Mouse (Mus musculus): ENCODE measurements around the gene Sytl1.

Sytl1 gene

DNA sequence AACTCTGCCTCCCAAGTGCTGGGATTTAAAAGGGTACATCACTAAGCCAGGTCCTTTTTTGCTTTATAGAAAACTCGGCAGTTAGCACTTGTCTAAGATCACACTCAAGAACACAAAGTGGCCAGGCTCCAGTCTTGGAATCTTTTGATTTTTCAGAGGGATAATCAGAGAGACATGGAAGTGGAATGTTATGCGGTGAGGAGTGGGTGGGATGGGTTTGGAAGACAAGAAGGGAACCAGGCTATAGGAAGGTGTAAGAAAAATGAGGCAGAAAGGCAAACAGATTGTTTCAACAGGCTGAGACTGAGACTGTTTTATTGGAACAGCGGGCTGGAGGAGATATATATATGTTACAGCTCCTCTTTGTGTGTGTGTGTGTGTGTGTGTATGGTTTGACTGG lies 15.6 kb upstream of the Sytl1 start:
- no peak for DNase-seq (ENCODE audit: low read depth, low spot score)

DNA sequence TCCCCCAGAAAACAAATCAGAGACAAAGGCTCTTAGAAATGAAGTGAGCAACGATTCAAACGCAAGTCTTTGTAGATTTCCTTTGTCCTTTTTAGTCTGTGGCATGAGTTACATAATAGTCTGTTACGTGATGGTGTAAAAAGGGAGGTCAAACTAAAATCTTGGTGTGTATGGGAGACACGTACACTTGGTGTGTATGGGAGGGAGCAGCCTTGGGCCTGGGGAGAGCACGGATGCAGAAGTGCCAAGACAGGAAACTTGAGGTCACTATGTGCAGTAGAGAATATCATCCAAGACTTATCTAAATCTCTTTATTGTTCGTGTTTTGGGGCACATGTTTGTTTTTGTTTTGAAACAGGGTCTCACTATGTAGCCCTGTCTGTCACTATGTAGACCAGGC lies 15.2 kb upstream of the Sytl1 start:
- DNase-seq (ENCODE audit: low read depth, low spot score), result no peak

- DNase-seq (ENCODE audit: low read depth, low spot score), result peak; percentile 94
These were observed 14.5 kb upstream of the Sytl1 start, which contains the start of gene Tmem222 for GRCm38 (mm10) chr4:133277104-133278026. Gene Tmem222, minus strand, starts transcription at chr4:133277792.

DNA sequence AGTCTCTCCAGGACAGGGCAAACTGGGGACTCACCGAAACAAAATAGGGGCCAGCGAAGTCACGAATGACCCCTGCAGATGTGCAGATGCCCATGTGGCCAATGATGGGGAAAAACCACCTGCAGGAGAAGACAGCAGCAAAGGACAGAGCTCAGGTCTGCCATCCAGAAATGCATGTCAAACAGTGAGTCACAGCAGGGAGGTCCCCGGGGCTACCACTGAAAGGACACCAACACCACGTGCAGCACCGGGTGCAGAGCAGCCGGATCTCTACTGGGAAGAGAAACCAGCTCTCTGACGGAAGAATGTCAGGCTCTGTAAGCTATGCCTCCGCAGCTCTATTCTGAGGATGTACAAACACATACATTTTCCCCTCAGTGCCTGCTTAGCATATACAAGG lies 8.0 kb upstream of the Sytl1 start:
- DNase-seq (ENCODE audit: low read depth, low spot score), result no peak

DNA sequence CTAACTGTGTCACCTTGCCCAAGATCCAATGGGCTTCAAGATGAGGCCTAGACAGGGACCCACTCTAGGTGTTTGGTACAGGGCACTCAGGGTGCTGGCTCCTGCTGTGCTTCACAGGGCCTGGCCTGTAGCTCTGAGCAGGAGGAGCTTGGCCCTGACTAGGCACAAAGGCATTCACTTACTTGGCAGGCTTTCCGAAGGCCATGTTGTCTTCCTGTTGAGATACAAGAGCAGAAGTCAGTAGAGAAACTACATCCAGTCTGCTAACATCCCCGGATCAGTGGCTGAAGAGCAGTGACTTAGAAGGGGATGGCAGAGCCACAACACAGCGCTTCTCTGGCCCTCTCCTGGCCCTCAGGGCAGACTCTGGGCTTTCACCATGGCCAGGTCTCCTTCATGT lies 6.7 kb upstream of the Sytl1 start:
- DNase-seq (ENCODE audit: low read depth, low spot score), result no peak

GRCm38 (mm10) chr4:133268931-133269330 lies 6.0 kb upstream of the Sytl1 start:
- DNase-seq (ENCODE audit: low read depth, low spot score), result no peak

DNA sequence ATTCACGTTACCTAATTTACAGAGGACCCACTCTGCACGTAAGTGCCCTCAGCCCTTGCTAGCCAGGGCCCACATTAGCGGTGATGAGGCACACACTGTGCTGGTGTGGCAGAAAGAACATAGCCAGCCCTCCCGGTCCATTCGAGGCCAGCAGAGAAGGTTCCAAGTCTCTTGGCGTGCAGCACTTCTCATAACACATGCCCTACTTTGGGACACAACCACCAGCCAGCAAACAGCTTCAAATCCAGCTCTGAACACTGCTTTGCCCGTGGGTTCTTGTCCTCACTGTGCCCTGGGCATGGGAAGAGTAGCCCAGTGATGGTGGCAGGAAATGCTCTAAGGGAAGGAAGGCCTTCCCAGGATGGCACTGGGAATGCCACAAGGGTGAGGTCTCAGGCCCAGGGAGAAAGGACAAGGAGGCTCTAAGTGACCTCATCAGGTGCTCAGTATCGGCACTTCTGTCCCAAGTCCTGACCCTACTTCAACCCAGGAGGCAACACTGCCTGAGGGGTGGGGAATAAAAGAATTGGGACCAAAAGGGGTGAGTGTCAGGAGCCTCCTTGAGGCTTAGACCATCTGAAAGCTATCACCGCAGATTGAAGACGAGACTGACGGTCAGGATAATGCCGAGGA lies 3.5 kb upstream of the Sytl1 start:
- DNase-seq (ENCODE audit: low read depth, low spot score), result no peak

GRCm38 (mm10) chr4:133265759-133266158 lies 2.8 kb upstream of the Sytl1 start:
- no peak for DNase-seq (ENCODE audit: low read depth, low spot score)

DNA sequence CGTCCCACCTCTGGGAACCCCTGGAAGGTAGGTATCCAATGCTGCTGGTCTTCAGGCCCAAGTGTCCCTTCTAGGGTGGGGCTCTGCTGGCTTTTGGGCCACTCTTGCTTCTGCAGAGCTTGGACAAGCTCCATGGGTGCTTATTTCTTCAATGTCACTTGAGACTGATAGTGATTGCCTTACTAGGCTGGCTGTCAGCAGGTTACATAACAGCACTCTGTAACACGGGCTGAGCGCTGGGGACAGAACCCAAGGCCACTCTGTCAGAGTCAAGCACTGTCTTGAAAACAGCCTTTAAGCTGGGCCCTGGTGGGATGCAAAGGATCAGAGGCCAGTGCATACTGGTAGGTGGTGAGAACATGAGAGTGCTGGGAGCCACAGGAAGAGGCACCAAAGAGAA lies 2.4 kb upstream of the Sytl1 start:
- DNase-seq (ENCODE audit: low read depth, low spot score), result no peak

- DNase-seq (ENCODE audit: low read depth, low spot score), result peak; percentile 28
These were observed 1.6 kb upstream of the Sytl1 start for GRCm38 (mm10) chr4:133264559-133264958.

GRCm38 (mm10) chr4:133263756-133264155 lies 843 bp upstream of the Sytl1 start:
- DNase-seq (ENCODE audit: low read depth, low spot score), result peak; percentile 51

DNA sequence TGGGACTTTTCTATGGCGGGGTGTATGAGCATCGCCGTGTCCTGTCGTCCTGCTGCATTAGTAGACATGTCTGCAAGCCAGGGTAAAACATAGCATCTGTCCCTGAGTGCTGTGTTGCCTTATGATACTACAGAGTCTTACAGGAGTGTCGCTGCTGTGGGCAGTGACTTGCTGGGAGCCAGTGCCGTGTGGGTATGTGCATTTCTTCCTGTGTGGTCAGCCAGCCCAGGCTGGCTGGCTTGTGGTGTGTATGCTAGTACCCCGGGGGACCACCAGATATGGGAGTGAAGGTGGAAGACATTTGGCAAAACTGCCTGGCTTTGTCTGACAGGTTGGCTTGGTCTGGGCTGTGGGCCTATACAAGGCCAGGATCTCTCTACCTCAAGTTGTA lies 543 bp downstream of the Sytl1 start:
- DNase-seq (ENCODE audit: low read depth, low spot score), result no peak

- peak; percentile 54 for DNase-seq (ENCODE audit: low read depth, low spot score)
These were observed 1.1 kb downstream of the Sytl1 start for GRCm38 (mm10) chr4:133261641-133262374.

GRCm38 (mm10) chr4:133257798-133258408 lies 5.0 kb downstream of the Sytl1 start:
- no peak for DNase-seq (ENCODE audit: low read depth, low spot score)

DNA sequence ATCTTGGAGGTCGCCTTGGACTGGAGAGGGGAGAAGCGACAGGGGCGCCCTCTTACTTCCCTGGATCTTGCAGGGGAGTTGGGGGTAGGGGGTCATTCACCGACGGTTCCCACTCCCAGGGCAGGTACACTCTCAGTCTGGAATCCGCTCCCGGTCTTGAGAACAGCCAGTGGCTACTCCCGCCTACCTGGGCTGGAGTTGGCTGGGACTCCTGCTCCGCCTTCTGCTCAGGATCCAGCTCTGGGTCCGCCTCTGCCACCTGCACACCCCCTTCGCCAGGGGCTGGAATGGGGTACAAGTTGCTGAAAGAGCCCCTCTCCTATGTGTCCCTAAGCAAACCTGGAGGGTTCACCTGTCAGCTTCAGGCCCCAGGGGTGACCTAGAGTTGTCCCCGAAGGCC lies 5.7 kb downstream of the Sytl1 start:
- no peak for DNase-seq (ENCODE audit: low read depth, low spot score)

DNA sequence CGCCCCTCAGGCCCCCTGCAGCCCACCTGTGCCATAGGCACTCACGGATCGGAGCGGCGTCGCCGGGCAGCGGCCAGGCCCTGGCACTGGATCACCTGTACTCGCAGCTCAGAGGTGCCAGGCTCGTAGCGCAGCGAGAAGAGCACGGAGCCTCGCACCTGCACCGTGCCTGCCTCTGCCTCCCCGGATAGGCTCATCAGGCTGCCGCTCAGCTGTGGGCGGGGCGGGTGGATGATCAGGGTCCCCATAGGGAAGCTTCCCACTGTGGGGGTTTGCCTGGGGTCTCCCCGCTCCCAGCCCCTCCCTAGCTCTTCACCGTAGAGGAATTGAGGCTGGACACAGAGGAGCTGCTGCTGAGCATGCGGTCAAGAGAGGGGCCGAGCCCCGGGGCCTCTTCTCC lies 6.1 kb downstream of the Sytl1 start:
- DNase-seq (ENCODE audit: low read depth, low spot score), result no peak

DNA sequence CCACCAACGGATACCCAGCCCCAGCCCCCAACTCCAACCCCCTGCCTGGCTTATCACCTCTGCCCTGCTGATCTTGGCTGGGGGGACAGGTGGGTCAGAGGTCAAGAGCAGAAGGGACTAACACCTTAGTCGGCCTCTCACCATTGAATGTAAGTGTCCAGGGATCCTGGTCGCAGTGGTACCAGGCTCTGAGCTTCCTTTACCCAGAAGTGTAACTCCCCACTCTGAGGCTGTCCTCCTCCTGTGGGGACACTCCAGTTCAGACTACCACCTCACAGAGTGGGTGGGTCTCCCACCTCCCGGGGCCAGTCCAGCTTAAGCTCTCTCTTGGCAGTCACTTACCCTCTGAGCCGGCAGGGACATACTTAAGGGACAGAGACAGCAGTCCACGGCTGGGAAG lies 7.5 kb downstream of the Sytl1 start:
- DNase-seq (ENCODE audit: low read depth, low spot score), result no peak

GRCm38 (mm10) chr4:133253412-133253811 lies 9.5 kb downstream of the Sytl1 start:
- DNase-seq (ENCODE audit: low read depth, low spot score), result no peak

GRCm38 (mm10) chr4:133252089-133252488 lies 10.8 kb downstream of the Sytl1 start:
- peak; percentile 39 for DNase-seq (ENCODE audit: low read depth, low spot score)

DNA sequence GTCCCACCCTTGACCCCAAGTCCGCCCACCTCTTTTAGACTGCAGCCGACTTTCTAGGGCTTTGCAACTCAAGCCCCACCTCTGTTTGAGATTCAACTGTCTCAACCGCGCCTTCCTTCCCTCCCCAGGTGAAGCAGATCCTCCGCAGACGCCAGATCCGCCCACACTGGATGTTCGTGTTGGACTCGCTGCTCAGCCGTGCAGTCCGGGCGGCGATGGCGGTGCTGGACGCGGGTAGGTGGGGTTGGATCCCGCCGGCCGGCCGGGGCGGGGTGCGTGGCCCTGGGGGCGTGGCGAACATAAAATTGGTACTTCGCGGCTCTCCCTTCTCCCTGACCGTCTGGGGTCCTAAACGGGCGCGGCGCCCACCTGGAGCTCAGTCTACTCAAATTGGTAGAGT lies 11.7 kb downstream of the Sytl1 start:
- peak; percentile 33 for DNase-seq (ENCODE audit: low read depth, low spot score)

- peak; percentile 87 for DNase-seq (ENCODE audit: low read depth, low spot score)
These were observed 12.3 kb downstream of the Sytl1 start for GRCm38 (mm10) chr4:133250609-133251008.

Measured in CD4-positive, CD25-positive, alpha-beta regulatory T cell, adult 2 months (primary cell).